Mouse (Mus musculus): ENCODE data around the gene Atf4.

Gene Atf4

GRCm38 (mm10) chr15:80286851-80287415 lies 31.9 kb downstream of the Atf4 start, which contains the start of gene Cacna1i:
Gene Cacna1i (plus strand): TSS chr15:80287238.
- no peak for DNase-seq (ENCODE audit: low spot score)

- no peak for DNase-seq (ENCODE audit: low spot score)
Measured at GRCm38 (mm10) chr15:80288036-80288435, 33.1 kb downstream of the Atf4 start.

- DNase-seq (ENCODE audit: low spot score): peak; percentile 81
Measured at GRCm38 (mm10) chr15:80289436-80289835, 34.5 kb downstream of the Atf4 start.

- DNase-seq (ENCODE audit: low spot score): no peak
Measured at GRCm38 (mm10) chr15:80297146-80297545, 42.2 kb downstream of the Atf4 start.

GRCm38 (mm10) chr15:80303779-80304178 lies 48.8 kb downstream of the Atf4 start:
- no peak for DNase-seq (ENCODE audit: low spot score)

- DNase-seq (ENCODE audit: low spot score): no peak
Measured at GRCm38 (mm10) chr15:80304188-80304587, 49.2 kb downstream of the Atf4 start.

GRCm38 (mm10) chr15:80306146-80306545 lies 51.2 kb downstream of the Atf4 start:
- no peak for DNase-seq (ENCODE audit: low spot score)
